Mouse (Mus musculus): ENCODE data around the gene Cdca3.

- no peak for TF ChIP-seq CTCF (IDR thresholded peaks at IDR 0.05)
- TF ChIP-seq EP300 (IDR thresholded peaks at IDR 0.05), result no peak
Measured at GRCm38 (mm10) chr6:124831649-124832048, 2.3 kb downstream of the Cdca3 start.
